Comparison of ENCODE assay signal across 9 mouse cellular contexts in the genomic region with DNA sequence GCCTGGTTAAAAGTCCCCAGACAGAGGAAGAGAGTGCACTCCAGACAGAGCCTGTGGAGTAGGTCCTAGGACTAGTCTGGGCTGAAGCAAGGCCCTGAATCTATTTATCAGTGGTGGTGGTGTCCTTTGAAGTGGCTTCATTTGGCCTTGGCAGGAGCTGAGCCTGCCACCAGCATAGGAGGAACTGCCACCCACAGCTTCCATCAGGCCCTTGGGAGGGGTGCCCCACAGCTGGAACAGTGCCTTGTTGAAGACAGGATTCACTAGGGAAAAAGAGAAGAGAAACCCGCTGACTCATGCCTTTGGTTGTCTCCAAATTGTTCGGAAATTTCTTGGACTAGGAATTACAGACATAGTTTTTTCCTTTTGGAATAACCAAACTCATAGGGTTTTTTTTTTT.
DNase-seq lines count a peak whose midpoint lies in the region; ATAC-seq lines count a peak whose summit lies in the region.
"Had no signal": no experiment of that assay in that cellular context is flagged by ENCODE, and none has a peak within 500 bp of the region (broad histone marks: within the 10 kb centered on the region; RNA-seq: fewer than 3 reads in every experiment).

No protein-coding gene starts in this region.

- peak; percentile 16 for DNase-seq in thymus, postnatal 4 days
- DNase-seq in thymus, postnatal 36 days: no peak
- peak; percentile 59 for DNase-seq in adrenal gland, postnatal 25 days
- DNase-seq in heart, adult 8-10 months (ENCODE audit: low spot score): peak; percentile 41
- peak; percentile 23 for DNase-seq in skeletal muscle tissue, adult 2 months (ENCODE audit: low read depth, low spot score)
- no peak for DNase-seq in neural tube, embryonic 10.5 days (ENCODE audit: extremely low spot score, low spot score)
- DNase-seq: spleen, adult 18-20 months; thymus, postnatal 14 days had no signal

- ATAC-seq in erythroblast, adult 5-6 weeks (replicated peaks; ENCODE audit: low FRiP score, poor library complexity, severe bottlenecking): no peak

Comparison
In these comparisons a context has a peak if more than half of its experiments do, and no peak if none do; other contexts are left out.
1. DNase-seq: peak in thymus, postnatal 4 days (single experiment), adrenal gland, postnatal 25 days (single experiment), heart, adult 8-10 months (single experiment) and skeletal muscle tissue, adult 2 months (single experiment); none in thymus, postnatal 36 days (0 of 2) and neural tube, embryonic 10.5 days (single experiment).